Mouse (Mus musculus): ENCODE results near the gene Kbtbd13. TPM values are rescaled to one million over a fixed set of nuclear protein-coding genes. Genes with fewer than 3 reads are reported as not detected.

Gene Kbtbd13
- total and polyA plus RNA-seq, 3 experiments = not detected

GRCm38 (mm10) chr9:65382751-65383097, 8.7 kb downstream of the Kbtbd13 start:
- DNase-seq (ENCODE audit: extremely low read depth) = no peak
- in situ Hi-C loops (cut with MboI; ENCODE audit: low pct_ligation_motif_present, low pct_unique_long_range_greater_than_20kb, low sequenced_read_pairs) (loop anchor here (5.0 kb wide), 1 partner anchor 45 kb away; no protein-coding TSS in a partner anchor), dilution Hi-C loops (cut with MboI; ENCODE audit: extremely low pct_ligation_motif_present, extremely low pct_unique_long_range_greater_than_20kb, low sequenced_read_pairs) (no loop called here)

GRCm38 (mm10) chr9:65382031-65382750, 9.3 kb downstream of the Kbtbd13 start:
- Histone ChIP-seq H3K4me2 (ENCODE audit: insufficient read depth, low read depth, poor library complexity, severe bottlenecking) (no peak overlapping the region), H3K4me1 (ENCODE audit: control insufficient read depth in 1 of 2, insufficient read depth in 2 of 2) (peaks cover 0 to 4% of the 10 kb centered on the region in 2 experiments; a peak in 1 of 4 replicates), H3K27ac (ENCODE audit: insufficient read depth, low read depth) (no peak overlapping the region), H3K36me3 (replicated peaks in 1 of 2; ENCODE audit: control insufficient read depth in 1 of 2, insufficient read depth in 1 of 2, low read length in 1 of 2) (peaks cover 0 to 4% of the 10 kb centered on the region in 2 experiments), H3K4me3 (replicated peaks in 1 of 3; ENCODE audit: low read depth in 2 of 3, low read length in 2 of 3, poor library complexity in 1 of 3) (no peak overlapping the region), H3K9ac (ENCODE audit: insufficient read depth, low read depth) (no peak overlapping the region), H3K27me3 (replicated peaks) (no peaks in the 10 kb centered on the region), H3K79me2 (replicated peaks; ENCODE audit: control insufficient read depth, extremely low read depth, insufficient read depth, poor library complexity, severe bottlenecking) (no peaks in the 10 kb centered on the region), H3K9me3 (replicated peaks; ENCODE audit: low read length) (no peaks in the 10 kb centered on the region)
- DNase-seq (ENCODE audit: extremely low read depth) = no peak
- dilution Hi-C loops (cut with MboI; ENCODE audit: extremely low pct_ligation_motif_present, extremely low pct_unique_long_range_greater_than_20kb, low sequenced_read_pairs) = no loop called here
- in situ Hi-C loops (cut with MboI; ENCODE audit: low pct_ligation_motif_present, low pct_unique_long_range_greater_than_20kb, low sequenced_read_pairs) = loop anchor here (5.0 kb wide), 1 partner anchor 45 kb away; no protein-coding TSS in a partner anchor
- TF ChIP-seq NELFE (IDR thresholded peaks at IDR 0.05; ENCODE audit: low read depth, low read length) = no peak
- TF ChIP-seq BHLHE40 (IDR thresholded peaks at IDR 0.05; ENCODE audit: low read depth, low read length) = no peak
- TF ChIP-seq TCF12 (IDR thresholded peaks at IDR 0.05; ENCODE audit: low read depth, low read length) = no peak
- TF ChIP-seq CHD1 (IDR thresholded peaks at IDR 0.05; ENCODE audit: low read depth, low read length) = no peak
- TF ChIP-seq TBP (conservative IDR thresholded peaks at IDR 0.05; ENCODE audit: low read depth, low read length) = no peak
- no peak for TF ChIP-seq MAFK (IDR thresholded peaks at IDR 0.05; ENCODE audit: insufficient replicate concordance, low read length)
- no peak for TF ChIP-seq ZNF384 (IDR thresholded peaks at IDR 0.05; ENCODE audit: low read depth, low read length)
- TF ChIP-seq ZC3H11A (IDR thresholded peaks at IDR 0.05; ENCODE audit: low read depth, low read length) = no peak
- no peak for TF ChIP-seq NRF1 (IDR thresholded peaks at IDR 0.05; ENCODE audit: low read depth, low read length)
- no peak for TF ChIP-seq SMC3 (IDR thresholded peaks at IDR 0.05; ENCODE audit: low read depth, low read length)
- TF ChIP-seq E2F4 (IDR thresholded peaks at IDR 0.05; ENCODE audit: insufficient replicate concordance, low read depth, low read length) = no peak
- no peak for TF ChIP-seq MAZ (IDR thresholded peaks at IDR 0.05; ENCODE audit: low read depth, low read length)
- no peak for TF ChIP-seq PAX5 (IDR thresholded peaks at IDR 0.05; ENCODE audit: low read length)
- no peak for TF ChIP-seq USF2 (conservative IDR thresholded peaks at IDR 0.05; ENCODE audit: low read depth, low read length)
- TF ChIP-seq ELF1 (IDR thresholded peaks at IDR 0.05; ENCODE audit: low read depth, low read length) = no peak
- no peak for TF ChIP-seq UBTF (IDR thresholded peaks at IDR 0.05; ENCODE audit: low read depth, low read length)
- no peak for TF ChIP-seq HCFC1 (IDR thresholded peaks at IDR 0.05; ENCODE audit: low read depth, low read length)
- TF ChIP-seq JUND (conservative IDR thresholded peaks at IDR 0.05; ENCODE audit: low read depth, low read length) = no peak

More at GRCm38 (mm10) chr9:65382751-65383097, 8.7 kb downstream of the Kbtbd13 start:
- no peak overlapping the region for H3K4me3 ChIP-seq (replicated peaks in 1 of 3; ENCODE audit: low read depth in 2 of 3, low read length in 2 of 3, poor library complexity in 1 of 3)
- no peaks in the 10 kb centered on the region for H3K27me3 ChIP-seq (replicated peaks)
- peaks cover 0 to 1% of the 10 kb centered on the region in 2 experiments for H3K36me3 ChIP-seq (replicated peaks in 1 of 2; ENCODE audit: control insufficient read depth in 1 of 2, insufficient read depth in 1 of 2, low read length in 1 of 2)
- H3K9me3 ChIP-seq (replicated peaks; ENCODE audit: low read length) = no peaks in the 10 kb centered on the region
- no peak overlapping the region for H3K9ac ChIP-seq (ENCODE audit: insufficient read depth, low read depth)
- H3K4me1 ChIP-seq (ENCODE audit: control insufficient read depth in 1 of 2, insufficient read depth in 2 of 2) = peaks cover 0 to 4% of the 10 kb centered on the region in 2 experiments; a peak in 1 of 4 replicates
- TF ChIP-seq E2F4 (IDR thresholded peaks at IDR 0.05; ENCODE audit: insufficient replicate concordance, low read depth, low read length) (no peak), USF2 (conservative IDR thresholded peaks at IDR 0.05; ENCODE audit: low read depth, low read length) (no peak), UBTF (IDR thresholded peaks at IDR 0.05; ENCODE audit: low read depth, low read length) (no peak), CTCF (conservative IDR thresholded peaks at IDR 0.05 in 1 of 2, IDR thresholded peaks at IDR 0.05 in 1 of 2; ENCODE audit: low read depth in 2 of 2, low read length in 2 of 2) (no peak), ZKSCAN1 (IDR thresholded peaks at IDR 0.05; ENCODE audit: borderline replicate concordance, low read depth, low read length) (no peak), ZNF384 (IDR thresholded peaks at IDR 0.05; ENCODE audit: low read depth, low read length) (no peak), TBP (conservative IDR thresholded peaks at IDR 0.05; ENCODE audit: low read depth, low read length) (no peak), NELFE (IDR thresholded peaks at IDR 0.05; ENCODE audit: low read depth, low read length) (no peak), POLR2A (IDR thresholded peaks at IDR 0.05; ENCODE audit: low read depth, low read length) (no peak), EP300 (IDR thresholded peaks at IDR 0.05; ENCODE audit: low read length) (no peak), ZC3H11A (IDR thresholded peaks at IDR 0.05; ENCODE audit: low read depth, low read length) (no peak), MAX (IDR thresholded peaks at IDR 0.05; ENCODE audit: low read length) (no peak), MAFK (IDR thresholded peaks at IDR 0.05; ENCODE audit: insufficient replicate concordance, low read length) (no peak), SIN3A (IDR thresholded peaks at IDR 0.05; ENCODE audit: low read length) (no peak)
- H3K27ac ChIP-seq (ENCODE audit: insufficient read depth, low read depth) = no peak overlapping the region
- no peaks in the 10 kb centered on the region for H3K79me2 ChIP-seq (replicated peaks; ENCODE audit: control insufficient read depth, extremely low read depth, insufficient read depth, poor library complexity, severe bottlenecking)
- H3K4me2 ChIP-seq (ENCODE audit: insufficient read depth, low read depth, poor library complexity, severe bottlenecking) = no peak overlapping the region

Measured in CH12.LX (cell line).